Mouse (Mus musculus): ENCODE measurements around the gene Atp1b2.
A peak's percentile ranks its signal among the peaks of the same experiment; 100 is the strongest.

Atp1b2 gene

DNA sequence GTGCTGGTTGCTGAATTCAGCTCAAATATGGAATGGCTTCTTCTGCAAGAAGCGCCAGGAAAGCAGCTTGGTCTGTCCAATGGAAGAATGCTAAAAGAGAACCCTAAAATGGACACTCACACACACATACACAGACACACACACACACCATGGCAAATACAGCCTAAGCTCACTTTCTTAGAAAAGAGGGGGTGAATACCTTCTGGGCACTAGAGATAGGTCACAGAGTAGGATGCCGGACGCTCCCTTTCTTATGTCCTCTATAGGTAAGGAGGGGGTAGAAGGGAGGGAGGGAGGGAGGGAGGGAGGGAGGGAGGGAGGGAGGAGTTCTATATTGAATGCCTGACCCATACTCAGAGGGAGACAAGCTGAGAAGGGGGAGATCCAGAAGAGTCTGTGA lies 2.8 kb upstream of the Atp1b2 start:
- no peak for DNase-seq (ENCODE audit: low spot score)

DNA sequence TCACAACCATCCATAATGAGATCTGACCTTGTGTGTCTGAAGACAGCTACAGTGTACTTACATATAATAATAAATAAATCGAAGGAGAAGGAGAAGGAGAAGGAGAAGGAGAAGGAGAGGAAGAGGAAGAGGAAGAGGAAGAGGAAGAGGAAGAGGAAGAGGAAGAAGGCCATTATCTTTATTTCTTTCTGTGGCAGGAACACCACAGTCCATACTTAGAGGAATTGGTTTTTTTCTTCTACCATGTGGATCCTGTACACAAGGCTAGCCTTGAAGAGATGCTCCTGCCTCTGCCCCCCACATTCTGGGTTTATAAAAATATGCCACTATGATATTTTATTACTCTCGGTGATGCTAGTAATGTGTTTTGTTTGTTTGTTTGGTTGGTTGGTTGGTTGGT lies 1.1 kb upstream of the Atp1b2 start:
- no peak for DNase-seq (ENCODE audit: low spot score)

DNA sequence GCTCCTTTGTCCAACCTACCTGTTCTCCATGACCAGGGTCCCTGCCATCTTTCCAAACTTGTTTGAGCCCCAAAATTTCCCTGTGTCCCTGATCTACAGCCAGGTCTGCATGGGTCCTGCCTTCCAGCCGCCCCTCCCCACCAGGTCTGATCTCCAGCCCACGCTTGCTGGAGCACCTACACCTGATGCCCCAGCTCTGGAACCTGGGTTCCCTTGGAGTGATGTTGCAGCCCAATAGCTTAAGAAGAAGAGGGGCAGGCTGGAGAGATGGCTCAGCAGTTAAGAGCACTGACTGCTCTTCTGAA lies 701 bp upstream of the Atp1b2 start:
- DNase-seq (ENCODE audit: low spot score), result no peak

DNA sequence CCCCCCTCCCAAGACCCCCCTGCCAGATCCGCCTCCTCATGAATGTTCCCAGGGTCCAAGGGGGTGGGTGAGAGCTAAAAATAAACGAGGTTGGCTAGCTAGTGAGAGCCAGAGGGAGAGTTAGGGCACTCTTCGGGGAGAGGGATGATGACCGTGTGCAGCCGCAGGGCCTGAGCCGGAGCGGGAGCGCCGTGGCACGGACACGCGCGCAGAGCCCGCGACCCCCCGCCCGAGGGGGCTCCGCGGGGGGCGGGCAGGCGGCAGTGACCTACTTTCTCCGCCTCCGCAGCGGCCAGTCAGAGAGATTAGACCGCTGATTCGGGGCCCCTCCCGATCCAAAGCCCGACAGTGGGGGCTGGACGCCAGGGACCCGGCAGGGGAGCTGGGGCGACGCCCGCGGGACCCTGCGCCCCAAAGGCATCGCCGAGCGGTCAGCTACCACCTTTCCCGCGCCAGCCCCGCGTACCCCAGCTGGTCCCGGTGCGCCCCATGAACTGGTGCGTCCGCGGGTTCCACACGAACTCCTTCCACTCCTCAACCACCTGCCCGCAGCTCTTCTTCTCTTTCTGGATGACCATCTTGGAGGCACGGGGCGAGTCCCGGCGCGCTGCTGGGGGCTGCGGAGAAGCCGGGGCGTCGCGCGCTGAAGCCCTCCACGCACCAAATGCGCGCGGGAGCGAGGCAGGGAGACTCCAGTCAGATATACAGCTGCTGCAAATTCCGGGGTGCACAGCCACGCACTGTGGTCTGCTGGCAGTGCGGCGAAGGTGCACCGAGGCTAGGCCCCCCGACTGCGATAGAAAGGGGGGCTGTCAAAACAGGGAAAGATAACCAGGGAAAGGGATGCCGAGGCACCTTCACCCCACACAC lies 712 bp downstream of the Atp1b2 start:
- DNase-seq (ENCODE audit: low spot score), result peak; percentile 19

DNA sequence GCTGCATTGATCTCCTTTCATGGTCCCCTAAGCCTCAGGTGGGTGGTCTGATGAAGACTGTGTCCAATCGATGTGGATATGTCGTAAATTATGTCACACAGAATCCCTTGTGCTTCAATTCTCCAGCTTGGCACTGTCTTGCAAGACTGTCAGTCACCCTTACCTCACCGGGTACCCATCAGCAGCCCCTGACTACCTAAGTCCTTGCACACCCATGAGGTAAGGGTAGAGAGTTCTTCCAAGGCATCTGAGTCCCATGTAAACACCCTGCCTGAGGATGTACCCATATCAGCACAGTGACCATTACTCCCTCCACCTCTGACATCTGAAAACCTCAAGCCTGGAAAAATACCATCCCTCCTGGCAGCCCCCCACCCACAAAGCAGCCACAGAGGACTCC lies 1.4 kb downstream of the Atp1b2 start:
- DNase-seq (ENCODE audit: low spot score), result no peak

DNA sequence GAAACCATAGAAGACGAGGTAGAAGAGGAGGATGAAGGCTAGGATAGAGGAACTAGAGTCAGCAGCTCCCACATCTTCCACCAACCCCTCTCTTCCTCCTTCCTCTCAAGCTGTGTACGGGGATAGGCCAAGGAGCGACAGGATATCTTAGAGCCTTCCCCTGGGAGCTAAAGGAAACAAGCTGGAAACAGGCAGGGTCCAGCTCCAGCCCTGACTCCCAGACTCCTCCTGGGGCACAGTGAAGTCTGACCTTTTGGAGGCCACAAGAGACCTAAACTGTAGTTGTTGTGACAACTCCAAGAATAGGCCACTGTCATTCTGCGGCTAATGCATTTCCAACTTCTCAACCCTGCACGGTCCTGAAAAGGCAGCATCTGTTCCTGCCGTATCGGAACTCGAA lies 2.2 kb downstream of the Atp1b2 start:
- no peak for DNase-seq (ENCODE audit: low spot score)

DNA sequence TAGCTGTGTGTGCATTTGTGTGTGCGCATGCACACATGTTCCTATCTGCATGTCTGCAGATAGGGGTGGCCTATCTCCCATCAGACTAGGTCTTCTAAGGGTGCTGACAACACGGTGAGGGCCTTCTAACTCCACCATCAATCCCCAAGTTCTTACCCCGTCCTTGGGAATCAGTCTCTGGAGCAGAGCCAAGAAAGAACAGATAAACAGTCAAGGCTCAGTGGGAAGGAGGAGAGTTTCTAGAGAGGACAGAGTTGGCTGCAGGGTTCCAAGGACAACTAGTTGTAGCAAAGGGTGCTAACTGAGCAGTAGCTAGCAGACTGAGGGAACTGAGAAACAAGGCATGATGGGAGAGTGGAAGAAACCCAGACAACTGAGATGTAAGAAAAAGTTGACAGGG lies 4.0 kb downstream of the Atp1b2 start:
- no peak for DNase-seq (ENCODE audit: low spot score)

DNA sequence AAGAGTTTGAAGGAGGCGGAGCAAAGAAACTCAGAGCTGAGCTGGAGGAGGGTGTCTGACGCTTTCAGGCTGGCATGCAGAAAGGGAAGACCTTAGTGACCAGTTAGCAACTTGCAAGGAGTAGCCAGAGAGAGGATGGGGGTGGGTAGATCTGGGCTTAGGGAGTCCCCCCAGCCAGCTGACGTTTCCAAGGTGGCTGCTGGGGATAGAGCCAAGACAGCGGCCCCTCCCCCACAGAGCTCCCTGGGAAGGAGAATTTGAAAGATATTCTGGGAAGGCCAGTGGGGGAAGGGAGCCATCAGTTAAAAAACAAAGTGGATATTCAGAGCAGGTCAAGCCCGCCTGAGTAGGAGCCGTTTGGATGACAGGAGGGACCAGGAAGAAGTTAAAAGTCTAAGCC lies 5.6 kb downstream of the Atp1b2 start:
- DNase-seq (ENCODE audit: low spot score), result peak; percentile 21

DNA sequence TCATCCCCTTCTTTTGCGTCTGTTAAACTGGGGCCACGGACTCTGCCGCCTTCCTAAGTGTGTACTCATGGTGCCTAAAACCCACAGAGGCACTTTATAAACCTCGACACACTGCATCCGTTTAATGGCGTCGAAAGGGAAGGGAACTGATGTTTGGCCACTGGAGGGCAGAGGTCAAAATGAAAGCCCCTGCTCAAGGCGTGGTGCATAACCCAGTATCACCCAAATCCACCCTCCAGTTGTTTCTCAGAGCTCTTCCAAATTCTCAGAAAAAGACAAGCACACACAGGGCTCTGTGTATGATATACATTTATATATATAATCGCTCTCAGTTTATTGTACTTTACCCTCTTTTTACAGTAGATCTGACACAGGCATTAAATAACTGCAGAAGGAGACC lies 6.3 kb downstream of the Atp1b2 start:
- DNase-seq (ENCODE audit: low spot score), result no peak

DNA sequence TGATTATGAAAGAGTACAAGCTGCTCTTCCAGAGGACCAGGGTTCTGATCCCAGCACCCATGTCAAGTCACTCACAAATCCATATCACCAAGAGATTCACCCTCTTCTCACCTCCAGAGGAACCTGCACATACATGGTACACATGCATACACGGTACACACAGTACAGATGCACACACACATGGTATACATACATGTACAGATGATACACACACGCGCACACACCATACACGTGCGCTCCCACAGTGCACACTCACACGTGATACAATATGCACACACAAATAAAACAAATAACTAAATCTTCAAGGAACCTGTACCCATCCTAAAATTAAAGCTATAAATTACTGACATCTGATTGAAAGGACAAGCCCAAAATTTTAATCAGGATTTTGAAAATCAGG lies 10.9 kb downstream of the Atp1b2 start:
- no peak for DNase-seq (ENCODE audit: low spot score)

DNA sequence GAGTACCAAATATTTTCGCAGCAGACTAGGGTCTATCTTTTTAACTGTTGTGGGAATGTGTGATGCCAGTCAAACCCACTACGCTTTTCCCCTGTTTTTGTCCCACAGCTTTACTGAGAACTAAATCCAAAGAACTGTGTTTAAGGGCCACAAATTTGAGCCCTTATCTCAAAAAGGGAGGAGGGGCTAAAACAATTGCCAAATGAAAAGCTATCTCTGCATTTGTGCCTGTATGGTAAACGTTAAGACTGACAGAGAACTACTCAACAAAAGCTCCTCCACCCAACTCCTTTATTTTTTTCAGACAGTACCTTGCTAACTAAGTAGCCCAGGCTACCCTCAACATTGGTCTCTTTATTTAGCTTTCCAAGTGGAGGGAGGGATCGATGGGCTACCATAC lies 12.9 kb downstream of the Atp1b2 start:
- no peak for DNase-seq (ENCODE audit: low spot score)

DNA sequence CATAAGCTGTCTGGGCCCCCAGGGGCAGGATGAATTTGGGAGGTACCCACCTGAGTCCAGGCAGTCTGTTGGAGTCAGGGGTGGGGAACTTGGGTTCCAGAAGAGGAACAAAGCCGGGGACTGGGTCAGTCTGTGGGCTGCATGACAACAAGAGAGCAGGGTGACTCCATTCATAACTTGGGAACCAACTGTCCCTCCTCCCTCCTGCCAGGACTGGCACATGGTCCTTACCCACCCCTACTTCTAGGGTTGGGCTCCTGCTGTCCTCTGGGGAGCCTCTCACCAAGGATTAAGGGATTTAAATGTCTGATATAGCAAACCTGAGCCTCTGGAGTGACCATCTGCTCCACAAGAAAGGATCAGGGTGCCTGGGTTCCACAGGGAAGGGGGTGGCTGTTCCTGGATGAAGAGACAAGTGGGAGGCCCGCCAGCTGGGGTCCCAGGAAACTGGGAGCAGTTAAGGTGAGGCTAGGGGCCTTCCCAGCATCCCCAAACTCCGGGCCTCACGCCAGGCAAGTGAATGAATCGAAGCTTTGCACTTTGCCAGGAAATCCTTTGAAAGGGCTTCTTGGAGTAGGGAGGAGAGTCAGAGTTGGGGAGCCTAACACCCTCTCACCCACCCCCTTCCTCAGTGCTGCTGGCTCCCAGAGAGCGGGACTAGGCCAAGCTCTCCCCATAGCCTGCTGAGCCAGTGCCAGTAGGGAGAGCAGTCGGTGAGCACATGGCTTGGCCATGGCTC lies 13.7 kb downstream of the Atp1b2 start:
- no peak for DNase-seq (ENCODE audit: low spot score)

DNA sequence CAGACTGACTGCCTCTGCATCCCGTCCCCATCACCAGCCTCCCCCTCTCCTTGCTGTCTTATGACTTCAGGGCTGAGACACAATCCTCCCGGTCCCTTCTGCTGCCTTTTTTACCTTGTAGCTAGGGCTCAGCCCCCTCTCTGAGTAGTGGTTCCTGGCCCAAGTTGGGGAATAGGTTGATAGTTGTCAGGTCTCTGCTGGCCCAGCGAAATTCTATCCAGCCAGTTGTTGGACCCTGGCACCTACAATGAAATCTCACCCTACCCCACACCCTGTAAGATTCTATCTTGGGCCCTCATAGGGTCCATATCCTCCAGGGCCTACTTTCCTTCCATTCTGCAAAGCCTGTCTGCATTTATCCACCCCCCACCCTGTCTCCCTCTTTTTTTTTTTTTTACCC lies 14.3 kb downstream of the Atp1b2 start:
- no peak for DNase-seq (ENCODE audit: low spot score)

DNA sequence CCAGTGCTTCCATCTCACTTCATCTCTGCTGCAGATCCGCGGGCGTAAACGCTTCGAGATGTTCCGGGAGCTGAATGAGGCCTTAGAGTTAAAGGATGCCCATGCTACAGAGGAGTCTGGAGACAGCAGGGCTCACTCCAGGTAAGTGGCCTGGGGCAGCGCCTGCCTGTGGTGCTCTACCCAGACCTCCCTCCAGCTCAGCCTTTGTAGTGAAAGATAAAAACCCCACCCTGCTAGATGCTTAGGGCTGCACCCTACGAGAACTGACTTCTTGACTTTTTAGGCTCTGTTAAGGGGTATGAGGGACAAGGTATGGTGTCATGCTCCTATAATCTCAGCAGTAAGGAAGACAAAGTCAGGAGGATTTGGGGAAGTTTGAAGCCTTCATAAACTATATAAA lies 15.1 kb downstream of the Atp1b2 start:
- no peak for DNase-seq (ENCODE audit: low spot score)

DNA sequence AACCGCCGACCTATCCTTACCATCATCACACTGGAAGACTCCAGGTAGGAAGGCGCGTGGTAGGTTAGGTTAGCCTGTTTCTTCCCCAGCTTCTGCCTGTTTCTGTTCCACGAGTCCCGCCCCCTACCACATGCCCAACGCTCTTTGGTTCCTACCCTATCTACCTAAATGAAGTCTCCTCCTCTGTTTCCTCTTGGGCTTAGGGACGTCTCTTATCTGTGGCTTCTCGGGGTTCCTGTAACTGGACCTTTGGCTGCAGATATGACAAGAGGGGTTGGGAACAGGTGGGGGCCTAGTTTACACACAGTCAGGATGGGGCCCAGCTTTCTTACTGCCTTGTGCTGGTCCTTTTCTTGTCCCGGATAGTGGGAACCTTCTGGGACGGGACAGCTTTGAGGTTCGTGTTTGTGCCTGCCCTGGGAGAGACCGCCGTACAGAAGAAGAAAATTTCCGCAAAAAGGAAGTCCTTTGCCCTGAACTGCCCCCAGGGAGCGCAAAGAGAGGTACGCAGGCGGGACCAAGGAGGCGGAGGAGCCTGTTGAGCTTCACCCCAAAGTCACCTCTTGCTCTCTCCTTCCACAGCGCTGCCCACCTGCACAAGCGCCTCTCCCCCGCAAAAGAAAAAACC lies 16.4 kb downstream of the Atp1b2 start:
- no peak for DNase-seq (ENCODE audit: low spot score)

DNA sequence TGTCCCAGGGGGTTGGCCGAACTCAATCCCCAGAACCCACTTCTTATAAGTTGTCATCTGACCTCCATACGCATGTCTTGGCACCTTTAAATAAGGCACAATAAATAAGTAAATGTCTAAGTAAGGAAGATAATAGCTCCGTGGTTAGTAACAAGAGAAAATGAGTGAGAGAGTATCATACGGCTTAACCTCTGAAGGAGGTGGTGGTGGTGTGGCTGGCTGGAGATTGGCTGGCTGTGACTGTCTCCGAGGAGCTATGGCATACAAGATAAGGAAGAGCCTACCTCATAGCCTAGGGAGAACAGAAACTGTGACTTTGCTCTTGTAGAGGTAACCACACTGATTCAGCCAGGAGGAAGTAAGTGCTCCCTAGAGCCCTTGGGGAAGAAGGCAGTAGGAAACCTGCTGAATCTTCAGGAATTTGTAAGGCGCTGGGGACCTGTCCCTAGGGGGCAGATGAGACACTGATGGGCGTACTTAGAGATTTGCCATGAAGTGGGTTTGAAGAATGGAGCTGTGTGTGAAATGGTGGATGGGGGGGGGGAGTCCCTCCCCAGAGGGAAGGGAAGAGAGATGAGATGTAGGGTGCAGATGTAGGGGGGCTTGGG lies 19.9 kb downstream of the Atp1b2 start:
- no peak for DNase-seq (ENCODE audit: low spot score)

DNA sequence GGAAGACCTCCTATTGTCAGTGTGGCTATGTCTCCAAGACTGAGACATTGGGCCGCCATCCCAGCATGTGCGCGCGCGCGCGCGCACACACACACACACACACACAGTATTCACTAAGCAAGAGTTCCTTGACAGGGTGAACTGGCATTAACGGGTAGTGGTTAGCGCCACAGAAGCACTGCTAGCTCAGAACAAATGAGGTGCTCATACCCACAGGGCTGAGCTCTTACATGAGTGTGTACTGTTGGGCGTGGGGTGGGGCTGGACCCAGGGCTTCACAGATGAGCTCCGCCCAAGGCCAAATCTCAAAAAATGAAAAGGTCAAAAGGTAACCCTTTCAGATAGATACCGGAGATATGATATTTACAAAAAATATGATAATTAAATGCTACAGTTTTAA lies 20.8 kb downstream of the Atp1b2 start:
- no peak for DNase-seq (ENCODE audit: low spot score)

DNA sequence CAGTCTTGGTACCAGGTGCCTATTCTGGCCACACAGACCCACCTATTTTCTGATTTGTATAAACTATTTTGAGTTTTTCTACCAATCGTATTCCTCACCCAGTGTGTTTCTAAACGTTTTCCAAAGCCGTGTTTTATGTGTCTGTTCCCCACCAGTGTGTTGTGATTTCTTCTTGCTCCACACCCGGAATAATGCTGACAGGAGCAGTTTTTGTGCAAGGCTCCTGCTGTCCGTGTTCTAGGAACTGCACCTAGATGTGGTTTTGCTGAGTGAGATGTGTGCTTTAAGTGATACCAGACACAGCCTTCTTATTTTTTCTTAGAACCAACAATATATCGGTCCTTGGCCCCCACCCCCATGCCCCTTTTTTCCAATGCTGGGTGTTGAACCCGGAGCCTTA lies 21.7 kb downstream of the Atp1b2 start:
- no peak for DNase-seq (ENCODE audit: low spot score)

DNA sequence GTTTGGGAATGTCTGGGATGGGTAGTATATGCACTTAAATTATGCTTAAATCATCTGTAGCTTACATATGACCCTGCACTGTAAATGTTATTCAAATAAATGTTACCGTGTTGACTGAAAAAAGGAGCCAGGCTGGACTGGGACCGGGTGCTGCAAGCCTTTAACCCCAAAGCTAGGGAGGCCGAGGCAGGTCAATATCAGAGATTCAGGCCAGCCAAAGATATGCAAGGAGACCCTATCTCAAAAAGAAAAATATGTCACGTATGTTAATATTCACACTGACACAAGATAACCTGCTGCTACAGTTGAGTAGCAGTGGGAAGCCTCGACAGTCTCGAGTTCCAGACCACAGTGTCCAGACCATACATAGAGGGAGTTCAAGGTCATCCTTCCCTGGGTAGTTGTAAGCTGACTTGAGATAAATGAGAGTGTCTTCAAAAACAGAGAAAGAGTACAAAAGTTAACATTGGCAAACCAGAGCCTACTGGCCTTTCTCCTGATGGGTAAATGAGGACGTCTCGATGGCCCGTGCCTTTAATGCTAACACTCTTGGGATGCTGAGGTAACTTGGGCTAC lies 23.4 kb downstream of the Atp1b2 start:
- DNase-seq (ENCODE audit: low spot score), result no peak

DNA sequence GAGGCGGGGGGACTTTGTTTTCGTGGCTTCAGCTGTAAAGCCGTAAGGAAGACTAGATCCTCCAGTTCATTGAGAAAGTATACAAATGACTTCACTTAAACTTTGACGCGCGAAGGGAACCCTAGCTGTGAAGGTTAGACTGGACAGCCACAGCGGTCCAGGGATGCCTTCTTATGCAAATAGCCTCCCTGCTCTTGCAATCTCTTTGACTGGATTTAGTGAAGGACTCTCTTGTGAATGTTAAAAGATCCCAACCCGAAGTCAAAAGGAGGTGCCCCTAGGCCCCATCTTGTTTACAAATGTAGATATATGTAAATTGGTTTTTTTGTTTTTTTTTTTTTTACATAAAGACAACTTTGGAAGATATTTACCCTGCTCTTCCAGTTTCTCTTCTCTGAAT lies 23.9 kb downstream of the Atp1b2 start:
- DNase-seq (ENCODE audit: low spot score), result no peak

DNA sequence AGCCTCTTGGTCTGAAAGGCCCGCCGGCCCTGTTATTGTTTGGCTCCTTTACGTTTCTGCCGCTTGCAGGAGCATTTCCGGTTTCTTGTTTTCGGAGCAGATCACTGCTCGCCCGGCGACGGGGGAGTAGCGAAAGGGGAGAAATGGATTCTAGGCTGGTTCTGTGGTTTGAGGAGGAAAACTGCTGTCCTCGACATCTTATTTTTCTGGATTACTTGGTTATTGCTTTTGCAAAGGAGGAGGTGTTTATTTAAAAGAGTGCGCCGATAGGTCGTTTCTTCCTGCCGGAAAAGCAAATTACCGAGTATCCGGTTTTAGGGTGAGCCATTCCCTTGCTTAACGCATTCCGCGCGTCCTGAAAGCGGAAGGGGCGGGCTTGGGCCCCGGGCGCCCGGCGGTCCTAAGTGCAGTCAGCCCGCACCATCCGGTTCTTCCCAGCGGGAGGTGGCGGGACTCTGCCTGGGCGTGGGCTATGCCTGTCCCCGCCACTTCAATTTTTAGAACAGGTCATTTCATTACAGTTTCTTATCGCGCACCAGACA lies 24.5 kb downstream of the Atp1b2 start:
- DNase-seq (ENCODE audit: low spot score), result peak; percentile 93

DNA sequence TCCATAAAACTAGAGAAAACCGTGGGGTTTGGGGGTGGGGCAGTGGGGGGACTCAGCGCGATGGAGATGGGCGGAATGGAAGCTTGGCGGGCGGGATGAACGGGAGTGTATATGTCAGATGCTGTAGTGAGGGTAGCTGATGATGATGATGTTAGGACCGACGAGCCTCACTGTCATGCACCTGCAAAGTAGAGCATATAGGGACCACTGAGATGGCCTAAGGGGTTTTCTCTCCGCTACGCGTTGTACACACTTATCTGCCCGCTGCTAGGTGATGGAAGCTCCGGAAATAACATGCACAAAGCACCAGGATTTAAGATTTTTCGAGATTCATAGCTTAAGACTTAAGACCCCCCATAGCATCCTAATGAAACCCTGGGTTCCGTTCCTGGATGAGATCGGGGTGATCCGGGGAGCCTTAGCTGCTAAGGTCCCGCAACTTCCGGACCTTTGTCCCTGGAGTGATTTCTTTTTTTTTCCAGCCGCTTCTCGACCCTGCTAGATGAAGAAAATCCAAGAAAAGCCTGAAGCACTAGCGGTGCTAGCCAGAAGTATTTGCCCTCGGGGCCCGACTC lies 25.1 kb downstream of the Atp1b2 start:
- DNase-seq (ENCODE audit: low spot score), result no peak

Data from MN1 (cell line).